Mouse (Mus musculus): ENCODE results near the gene Jup.
"Not testable (repeated sequence)": the region's sequence is repeated elsewhere in the genome, so short reads cannot be mapped to it uniquely, and the experiment has no call there.

Jup gene

DNA sequence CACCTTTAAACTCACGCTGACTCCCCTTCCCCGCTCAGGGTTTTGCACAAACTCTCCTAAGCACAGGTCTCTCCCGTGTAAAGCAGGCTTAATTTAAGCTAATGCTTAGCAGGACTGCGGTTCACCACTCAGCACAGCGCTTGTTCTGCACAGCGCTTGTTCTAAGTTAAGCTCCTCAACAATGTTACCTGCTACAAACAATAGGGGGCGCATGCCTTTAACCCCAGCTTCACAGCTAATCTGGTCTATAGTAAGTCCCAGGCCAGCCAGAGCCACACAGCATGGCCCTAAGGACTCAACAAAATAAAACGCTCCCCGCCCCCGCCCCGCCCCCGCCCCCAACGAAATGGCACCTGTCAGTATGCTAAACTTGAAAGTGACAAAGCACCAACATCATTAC, 36.5 kb downstream of the Jup start:
- CTCF ChIA-PET: interaction anchor here (0.7 kb wide), 1 partner anchor 41 kb away, joined by 7 read pairs; no protein-coding TSS in a partner anchor

- CTCF ChIA-PET: interaction anchor here (0.6 kb wide), 1 partner anchor 49 kb away, joined by 3 read pairs; no protein-coding TSS in a partner anchor
Measured at GRCm38 (mm10) chr11:100360175-100360574, 37.4 kb downstream of the Jup start.

DNA sequence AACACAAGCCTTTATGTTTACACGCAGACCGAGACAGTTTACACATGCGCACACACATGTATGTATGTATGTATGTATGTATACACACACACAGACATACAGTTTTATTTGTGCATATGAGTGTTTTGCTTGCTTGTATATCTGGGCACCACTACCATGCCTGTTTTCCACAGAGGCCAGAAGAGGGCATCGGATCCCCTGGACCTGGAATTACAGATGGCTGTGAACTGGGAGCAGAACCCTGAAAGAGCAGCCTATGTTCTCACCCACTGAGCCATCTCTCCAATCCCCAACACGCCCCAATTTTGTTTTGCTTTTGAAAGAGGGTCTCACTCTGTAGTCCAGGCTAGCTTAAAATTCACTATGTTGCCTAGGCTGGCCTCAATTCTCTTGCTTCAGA, 40.2 kb downstream of the Jup start:
- CTCF ChIA-PET: interaction anchor here (0.6 kb wide), 1 partner anchor 34 kb away, joined by 3 read pairs; no protein-coding TSS in a partner anchor

- CTCF ChIA-PET: interaction anchor here (0.6 kb wide), 1 partner anchor 35 kb away, joined by 3 read pairs; no protein-coding TSS in a partner anchor
Measured at GRCm38 (mm10) chr11:100356819-100357211, 40.7 kb downstream of the Jup start.

DNA sequence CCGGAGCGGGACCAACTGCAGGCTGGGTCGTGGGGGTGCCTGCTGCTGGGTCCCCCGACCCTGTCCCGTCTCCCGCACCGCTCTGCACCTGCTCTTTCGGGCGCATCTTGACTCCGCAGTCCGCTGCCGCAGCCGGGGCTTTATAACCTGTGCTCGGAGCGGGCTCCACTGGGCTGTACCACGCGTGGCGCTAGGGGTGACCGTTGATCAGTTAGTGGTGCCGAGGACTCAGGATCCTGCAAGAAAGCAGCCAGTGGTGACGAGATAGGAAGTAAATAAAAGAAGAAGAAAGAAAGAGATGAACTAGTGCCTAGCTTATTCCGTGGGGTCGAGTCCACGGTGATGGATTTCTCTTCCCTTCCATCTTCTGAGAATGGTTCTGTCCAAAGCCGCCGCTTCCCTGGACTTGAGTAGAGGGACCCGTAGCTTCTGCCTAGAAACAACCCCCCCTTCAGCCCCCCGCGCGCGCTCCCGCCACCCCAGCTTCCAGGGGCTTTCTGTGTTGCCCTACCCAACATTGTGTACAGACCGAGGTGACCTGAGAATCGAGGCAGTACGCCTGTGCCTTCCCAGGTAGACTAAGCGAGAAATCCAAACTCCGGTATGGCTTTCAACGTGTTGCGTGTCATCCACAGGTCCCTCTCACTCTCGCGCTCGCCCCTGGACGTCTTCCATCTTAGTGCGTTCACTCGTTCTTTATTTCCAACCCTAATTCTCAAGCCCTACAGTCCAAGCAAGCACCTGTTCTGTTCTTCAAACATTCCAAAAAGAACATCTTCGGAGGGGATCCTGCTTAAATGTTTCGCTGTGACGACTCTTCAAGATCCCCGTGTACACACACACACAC, 41.4 kb downstream of the Jup start, which contains the start of gene Hap1:
TSS of gene Hap1 (minus strand) at position 157 of the 847 bp plus-strand sequence.
- CTCF ChIA-PET: interaction anchor here (0.7 kb wide), 1 partner anchor 60 kb away, joined by 3 read pairs; no protein-coding TSS in a partner anchor

DNA sequence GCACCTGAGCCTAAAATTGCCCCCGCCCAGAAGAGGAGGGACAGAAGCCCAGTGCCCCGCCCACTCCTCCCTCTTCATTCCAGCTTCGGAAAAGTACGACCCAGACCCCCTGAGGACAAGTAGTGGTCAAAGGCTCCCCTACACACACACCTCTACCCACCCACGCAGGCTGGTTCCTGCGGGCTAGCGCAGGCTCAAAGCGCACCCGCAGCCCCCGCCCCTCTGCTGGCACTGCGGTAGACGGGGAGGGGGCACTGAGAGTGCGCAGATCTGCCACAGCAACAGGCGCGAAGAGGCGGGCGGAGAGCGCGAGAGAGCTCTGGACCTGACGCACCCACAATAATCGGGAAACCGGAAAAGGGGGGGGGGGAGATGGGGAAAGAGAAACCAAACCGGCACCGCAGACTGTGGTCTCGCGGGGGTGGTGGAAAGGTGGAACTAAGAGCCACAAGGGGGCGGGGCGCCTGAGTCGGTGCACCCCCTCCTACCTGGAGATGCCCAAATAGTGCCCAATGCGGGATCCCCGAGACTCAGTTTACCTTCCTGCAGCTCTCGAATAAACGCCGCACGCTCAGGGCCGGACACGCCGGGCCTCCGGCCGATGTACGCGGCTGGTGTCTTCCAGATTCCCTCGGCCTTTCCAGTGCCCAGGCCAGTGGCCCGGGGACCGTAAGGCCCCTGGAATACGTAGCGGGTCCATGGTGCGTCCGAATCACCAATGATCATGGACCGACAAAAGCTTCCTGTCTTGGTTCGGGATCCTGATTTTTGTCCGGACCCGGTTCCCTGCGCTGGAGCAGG, 42.2 kb downstream of the Jup start:
- CTCF ChIA-PET: interaction anchor here (0.6 to 0.7 kb wide), 3 partner anchors 59 to 1215 kb away, joined by 3 to 14 read pairs (median 3); no protein-coding TSS in a partner anchor

- CTCF ChIA-PET: interaction anchor here (0.7 kb wide), 1 partner anchor 9 kb away, joined by 5 read pairs; no protein-coding TSS in a partner anchor
Measured at GRCm38 (mm10) chr11:100352076-100352857, 45.3 kb downstream of the Jup start.

GRCm38 (mm10) chr11:100344269-100344668, 53.3 kb downstream of the Jup start:
- CTCF ChIA-PET: no interaction called here

DNA sequence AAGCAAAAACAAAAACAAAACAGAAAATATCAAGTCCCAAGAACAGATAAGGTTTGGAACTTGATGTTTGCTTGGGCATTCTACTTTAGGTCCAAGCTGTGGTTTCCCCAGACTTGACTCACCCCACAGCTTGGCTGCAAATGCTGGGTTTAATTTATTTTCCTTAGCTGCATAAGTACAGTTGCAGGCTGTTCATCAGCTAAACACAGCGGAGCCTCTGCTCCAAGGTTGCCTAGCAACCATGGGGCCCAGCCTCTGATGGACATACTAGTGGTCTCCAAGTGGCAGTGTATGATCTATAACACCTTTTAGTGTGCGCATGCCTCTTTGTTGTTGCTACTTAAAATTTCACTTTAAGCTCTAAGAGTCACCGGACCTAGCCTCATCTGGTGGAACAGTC, 61.8 kb downstream of the Jup start:
- CTCF ChIA-PET: interaction anchor here (0.8 kb wide), 1 partner anchor 679 kb away, joined by 5 read pairs; no protein-coding TSS in a partner anchor

GRCm38 (mm10) chr11:100333944-100334457, 63.6 kb downstream of the Jup start, which contains the start of gene Gast:
TSS of gene Gast (plus strand) at chr11:100334407.
- CTCF ChIA-PET: no interaction called here

DNA sequence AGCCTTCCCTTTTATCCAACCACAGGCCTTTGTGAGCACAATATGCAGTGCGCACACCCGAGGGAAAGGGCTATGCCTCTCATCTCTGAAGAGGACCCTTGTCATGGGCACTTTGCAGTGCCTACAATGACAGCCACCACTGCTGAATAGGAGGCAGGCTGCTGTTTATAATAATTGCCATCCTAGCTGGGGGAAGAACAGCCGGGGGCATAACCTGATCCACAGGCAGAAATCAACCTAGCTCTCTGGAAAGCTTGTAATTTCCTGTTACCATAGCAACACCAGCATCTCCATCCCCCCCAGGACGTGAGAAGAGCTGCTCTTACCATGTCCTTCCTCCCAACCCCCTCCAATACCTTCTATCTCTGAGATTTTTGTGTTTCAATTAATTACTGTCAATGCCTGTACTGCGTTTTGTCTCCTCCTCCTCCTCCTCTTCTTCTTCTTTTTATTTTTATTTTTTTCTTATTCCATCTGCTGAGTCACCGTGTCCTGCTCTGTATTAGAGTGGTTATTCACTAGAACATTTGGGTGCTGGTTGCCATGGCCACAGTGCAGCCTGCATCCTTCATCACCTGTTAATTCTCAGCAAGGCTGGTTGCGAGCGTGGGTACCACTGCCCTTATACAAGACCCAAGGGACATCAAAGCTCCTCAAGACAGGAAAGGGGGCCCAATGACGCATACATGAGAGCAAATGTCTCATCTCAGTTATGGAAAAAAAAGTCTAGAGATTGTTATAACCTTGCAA, 64.6 kb downstream of the Jup start:
- CTCF ChIA-PET: no interaction called here

- CTCF ChIA-PET: not testable (repeated sequence)
Measured at GRCm38 (mm10) chr11:100330816-100331375, 66.7 kb downstream of the Jup start.

GRCm38 (mm10) chr11:100330235-100330634, 67.3 kb downstream of the Jup start:
- CTCF ChIA-PET: no interaction called here

DNA sequence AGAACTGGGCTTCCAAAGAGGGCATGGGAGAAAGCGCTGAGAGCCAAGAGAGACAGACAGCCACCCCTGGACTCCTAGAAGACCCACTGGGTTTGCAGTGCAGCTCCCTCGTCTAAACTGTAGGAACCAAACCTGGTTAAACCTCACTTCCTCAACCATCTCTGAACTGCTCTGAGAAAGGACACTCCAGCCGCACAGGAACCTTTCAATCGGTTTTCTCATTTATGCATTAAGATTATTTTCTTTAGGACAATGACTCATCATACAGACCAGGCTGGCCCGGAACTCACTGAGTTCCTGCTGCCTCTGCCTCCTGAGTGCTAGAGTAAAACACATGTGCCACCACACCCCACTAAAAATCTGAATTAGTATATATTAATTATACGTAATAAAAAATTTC, 69.8 kb downstream of the Jup start:
- CTCF ChIA-PET: no interaction called here

GRCm38 (mm10) chr11:100327316-100327715, 70.2 kb downstream of the Jup start:
- CTCF ChIA-PET: no interaction called here

DNA sequence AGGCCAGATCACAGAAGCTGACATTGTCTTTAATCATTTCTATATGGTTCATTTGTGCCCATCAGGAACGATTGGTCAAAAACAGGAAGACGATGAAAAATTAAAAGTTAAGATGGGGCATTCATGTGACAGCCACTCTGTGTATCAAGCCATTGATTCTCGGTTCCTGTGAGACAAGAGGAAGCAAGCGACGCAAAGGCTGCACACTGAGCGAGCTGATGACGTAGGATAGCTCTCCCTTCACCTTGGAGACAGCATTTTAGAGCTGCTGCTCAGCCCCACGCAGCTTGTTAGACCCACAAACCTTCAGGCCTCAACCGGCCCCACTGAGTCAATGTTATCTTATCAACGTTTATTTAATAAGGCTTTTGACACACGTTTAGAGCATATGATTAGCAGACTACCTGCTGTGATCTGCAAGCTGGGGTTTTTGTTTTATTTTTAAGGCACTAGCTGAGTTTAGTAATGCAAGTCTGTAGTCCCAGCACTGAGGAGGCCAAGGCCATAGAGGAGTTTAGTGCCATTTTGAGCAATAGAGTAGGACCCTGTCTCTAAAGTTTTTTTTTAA, 72.4 kb downstream of the Jup start:
- CTCF ChIA-PET: no interaction called here

- CTCF ChIA-PET: interaction anchor here (0.5 to 0.7 kb wide), 2 partner anchors 29 to 535 kb away, joined by 3 read pairs; partner anchors contain the start of gene Stat5a
Measured at GRCm38 (mm10) chr11:100323578-100323977, 74.0 kb downstream of the Jup start.

DNA sequence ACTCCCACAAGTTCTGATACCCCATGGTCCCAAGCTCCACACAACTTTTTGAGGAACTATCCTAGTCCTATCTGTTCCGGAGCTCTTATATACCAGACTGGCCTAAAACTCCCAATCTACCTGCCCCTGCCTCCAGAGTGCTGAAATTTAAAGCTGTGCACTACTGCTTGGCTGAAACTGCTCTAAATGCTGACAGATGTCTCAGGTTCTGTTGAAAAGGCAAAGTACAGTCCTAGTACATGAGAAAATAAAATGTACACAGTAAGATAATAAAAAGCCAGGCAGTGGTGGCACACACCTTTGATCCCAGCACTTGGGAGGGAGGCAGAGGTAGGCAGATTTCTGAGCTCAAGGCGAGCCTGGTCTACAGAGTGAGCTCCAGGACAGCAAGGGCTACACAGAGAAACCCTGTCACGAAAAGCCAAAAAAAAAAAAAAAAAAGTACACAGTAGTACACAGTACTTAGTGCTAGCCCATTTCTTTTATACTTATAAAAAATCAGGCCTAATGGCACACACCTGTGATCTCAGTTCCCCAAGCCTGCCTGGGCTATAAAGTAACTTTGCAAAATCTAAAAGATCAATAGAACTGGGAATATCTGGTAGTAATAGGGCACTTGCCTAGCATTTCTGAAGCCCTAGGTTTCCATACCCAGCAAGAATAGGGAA, 74.8 kb downstream of the Jup start:
- CTCF ChIA-PET: interaction anchor here (0.7 kb wide), 1 partner anchor 1106 kb away, joined by 3 read pairs; no protein-coding TSS in a partner anchor
